Mouse (Mus musculus) telencephalon, adult 2 months (tissue): Measurements from ENCODE around the gene Bpifa3.
"Not testable (repeated sequence)": the region's sequence is repeated elsewhere in the genome, so short reads cannot be mapped to it uniquely, and the experiment has no call there.

Experiments used
- DNase-seq: peaks from one replicate; pipeline ENCODE4 v3.0.0-alpha.2; 2011; ENCODE audit warnings: low read depth, low spot score

Gene Bpifa3

GRCm38 (mm10) chr2:154130120-154130519 is at the start of gene Bpifa3:
Bpifa3 (plus strand) TSS chr2:154130336.
- DNase-seq = no peak

- no peak for DNase-seq
These were observed 32.4 kb upstream of the Bpifa3 start for GRCm38 (mm10) chr2:154097734-154098133.

GRCm38 (mm10) chr2:154117381-154117780 is 12.8 kb upstream of the Bpifa3 start:
- no peak for DNase-seq

GRCm38 (mm10) chr2:154142580-154142979 is 12.4 kb downstream of the Bpifa3 start, which contains the start of gene Bpifa1:
Bpifa1 (plus strand) TSS chr2:154142880.
- DNase-seq = no peak

GRCm38 (mm10) chr2:154143735-154144134 is 13.6 kb downstream of the Bpifa3 start:
- no peak for DNase-seq

- DNase-seq = no peak
These were observed 17.4 kb downstream of the Bpifa3 start for GRCm38 (mm10) chr2:154147496-154147895.

GRCm38 (mm10) chr2:154158433-154158832 is 28.3 kb downstream of the Bpifa3 start:
- DNase-seq = peak; percentile 11

- no peak for DNase-seq
These were observed 32.2 kb downstream of the Bpifa3 start, which contains the start of gene Bpifa5 for GRCm38 (mm10) chr2:154162307-154162706. Bpifa5 (plus strand) TSS chr2:154162607.

GRCm38 (mm10) chr2:154163306-154163705 is 33.2 kb downstream of the Bpifa3 start:
- no peak for DNase-seq

- no peak for DNase-seq
These were observed 39.0 kb downstream of the Bpifa3 start for GRCm38 (mm10) chr2:154169172-154169571.

GRCm38 (mm10) chr2:154171621-154172020 is 41.5 kb downstream of the Bpifa3 start:
- DNase-seq = no peak

GRCm38 (mm10) chr2:154173313-154173712 is 43.2 kb downstream of the Bpifa3 start:
- DNase-seq = no peak

- not testable (repeated sequence) for DNase-seq
These were observed 51.8 kb downstream of the Bpifa3 start for GRCm38 (mm10) chr2:154181900-154182299.

- not testable (repeated sequence) for DNase-seq
These were observed 52.9 kb downstream of the Bpifa3 start for GRCm38 (mm10) chr2:154183061-154183460.

GRCm38 (mm10) chr2:154185319-154185718 is 55.2 kb downstream of the Bpifa3 start:
- DNase-seq = no peak

- DNase-seq = no peak
These were observed 55.6 kb downstream of the Bpifa3 start for GRCm38 (mm10) chr2:154185748-154186147.

GRCm38 (mm10) chr2:154187468-154187867 is 57.3 kb downstream of the Bpifa3 start:
- DNase-seq = no peak
